Mouse (Mus musculus) cortical plate, adult 2 months (tissue): ENCODE results near the gene Rbpms2. TPM values are rescaled to one million over a fixed set of nuclear protein-coding genes. Genes with fewer than 3 reads are reported as not detected.
A peak's percentile ranks its signal among the peaks of the same experiment; 100 is the strongest.

Experiments used
- H3K27ac ChIP-seq: fragments of 200-500 bp; 2 replicates; pipeline ENCODE4 v1.5.1; 2012; ENCODE audit warnings: low read length, control low read depth, inconsistent platforms; ENCODE audit not compliant: insufficient read depth
- H3K4me1 ChIP-seq: fragments of 200-500 bp; 2 replicates; pipeline ENCODE4 v1.6.1; 2011; ENCODE audit warnings: low read length; ENCODE audit not compliant: control insufficient read depth, insufficient read depth
- H3K4me3 ChIP-seq: fragments of 200-500 bp; 2 replicates; pipeline ENCODE4 v1.5.1; 2011; ENCODE audit warnings: mild to moderate bottlenecking, low read length, control low read depth; ENCODE audit not compliant: insufficient read depth
- CTCF ChIP-seq: fragments of 200-500 bp; IDR thresholded peaks from 2 replicates; pipeline ENCODE4 v1.5.1; 2011; ENCODE audit warnings: mild to moderate bottlenecking, control low read depth, low read length; ENCODE audit not compliant: insufficient read depth; ENCODE audit errors: extremely low read depth
- POLR2A ChIP-seq: fragments of 200-500 bp; IDR thresholded peaks from 2 replicates; pipeline ENCODE4 v1.6.1; 2011; ENCODE audit warnings: mild to moderate bottlenecking, low read length, control low read depth; ENCODE audit not compliant: insufficient read depth; ENCODE audit errors: extremely low read depth
- polyA plus RNA-seq: library from polyadenylated mRNA; depleted of rRNA; stranded (reverse); fragments of >200 nt; gene quantifications from 2 replicates; pipeline ENCODE4 v1.2.3, GENCODE M21; 2012; rRNA removed

Rbpms2 gene
- polyA plus RNA-seq, 1 experiment = 4.9 TPM

GRCm38 (mm10) chr9:65692466-65692865 is 63.0 kb downstream of the Rbpms2 start:
- no peak for TF ChIP-seq CTCF
- no peak for TF ChIP-seq POLR2A
- no peak overlapping the region for H3K4me3 ChIP-seq
- peaks cover 4% of the 10 kb centered on the region for H3K4me1 ChIP-seq
- H3K27ac ChIP-seq = no peak overlapping the region

GRCm38 (mm10) chr9:65692959-65693603 is 63.6 kb downstream of the Rbpms2 start:
- no peak for TF ChIP-seq POLR2A
- no peak for TF ChIP-seq CTCF
- Histone ChIP-seq H3K4me1 (peaks cover 4% of the 10 kb centered on the region), H3K27ac (no peak overlapping the region), H3K4me3 (no peak overlapping the region)

- H3K4me3 ChIP-seq = no peak overlapping the region
- H3K4me1 ChIP-seq = peaks cover 4% of the 10 kb centered on the region
- H3K27ac ChIP-seq = no peak overlapping the region
- TF ChIP-seq CTCF (peak; percentile 67; the same call in 1 of the 2 replicates), POLR2A (no peak)
These were observed 66.2 kb downstream of the Rbpms2 start for GRCm38 (mm10) chr9:65695646-65696045.

GRCm38 (mm10) chr9:65696337-65696736 is 66.9 kb downstream of the Rbpms2 start:
- Histone ChIP-seq H3K27ac (no peak overlapping the region), H3K4me3 (no peak overlapping the region), H3K4me1 (peaks cover 4% of the 10 kb centered on the region)
- TF ChIP-seq POLR2A (no peak), CTCF (no peak)

GRCm38 (mm10) chr9:65697356-65697755 is 67.9 kb downstream of the Rbpms2 start:
- peaks cover 4% of the 10 kb centered on the region for H3K4me1 ChIP-seq
- no peak for TF ChIP-seq POLR2A
- TF ChIP-seq CTCF = no peak
- no peak overlapping the region for H3K4me3 ChIP-seq
- H3K27ac ChIP-seq = no peak overlapping the region

GRCm38 (mm10) chr9:65697992-65698391 is 68.5 kb downstream of the Rbpms2 start:
- H3K27ac ChIP-seq = no peak overlapping the region
- no peak for TF ChIP-seq CTCF
- no peak for TF ChIP-seq POLR2A
- H3K4me3 ChIP-seq = no peak overlapping the region
- H3K4me1 ChIP-seq = peaks cover 3% of the 10 kb centered on the region

GRCm38 (mm10) chr9:65700504-65700903 is 71.1 kb downstream of the Rbpms2 start:
- no peak overlapping the region for H3K27ac ChIP-seq
- TF ChIP-seq CTCF (no peak), POLR2A (no peak)
- peaks cover 2% of the 10 kb centered on the region; the same call in 1 of the 2 replicates for H3K4me1 ChIP-seq
- H3K4me3 ChIP-seq = no peak overlapping the region

- H3K27ac ChIP-seq = no peak overlapping the region
- TF ChIP-seq CTCF = no peak
- TF ChIP-seq POLR2A = no peak
- H3K4me1 ChIP-seq = no peaks in the 10 kb centered on the region
- H3K4me3 ChIP-seq = no peak overlapping the region
These were observed 72.8 kb downstream of the Rbpms2 start for GRCm38 (mm10) chr9:65702286-65702685.

- H3K27ac ChIP-seq = no peak overlapping the region
- H3K4me3 ChIP-seq = no peak overlapping the region
- no peak for TF ChIP-seq CTCF
- no peak for TF ChIP-seq POLR2A
- no peaks in the 10 kb centered on the region for H3K4me1 ChIP-seq
These were observed 73.8 kb downstream of the Rbpms2 start for GRCm38 (mm10) chr9:65703241-65703640.

- TF ChIP-seq CTCF (no peak), POLR2A (no peak)
- H3K27ac ChIP-seq = no peak overlapping the region
- H3K4me3 ChIP-seq = no peak overlapping the region
- H3K4me1 ChIP-seq = no peaks in the 10 kb centered on the region; the same call in 1 of the 2 replicates
These were observed 74.6 kb downstream of the Rbpms2 start for GRCm38 (mm10) chr9:65703926-65704595.

Other genes starting within 250 kb of the Rbpms2 start
- gene Kbtbd13, start 238.0 kb upstream of the Rbpms2 start, polyA plus RNA-seq = 0.17 and 0.34 TPM in 2 replicates
- gene Rasl12, start 231.1 kb upstream of the Rbpms2 start, polyA plus RNA-seq = 4.4 and 4.8 TPM in 2 replicates
- not detected in 2 replicates for gene Slc51b, start 206.7 kb upstream of the Rbpms2 start, polyA plus RNA-seq
- gene Mtfmt, start 193.9 kb upstream of the Rbpms2 start, polyA plus RNA-seq = 19.0 and 20.4 TPM in 2 replicates
- 25.4 and 25.5 TPM in 2 replicates for gene Spg21, start 168.7 kb upstream of the Rbpms2 start, polyA plus RNA-seq
- gene Ankdd1a, start 109.5 kb upstream of the Rbpms2 start, polyA plus RNA-seq = 1.4 and 1.8 TPM in 2 replicates
- gene Plekho2, start 49.6 kb upstream of the Rbpms2 start, polyA plus RNA-seq = 15.3 and 15.4 TPM in 2 replicates
- 0.11 and 0.23 TPM in 2 replicates for gene Pif1, start 42.5 kb upstream of the Rbpms2 start, polyA plus RNA-seq
- gene Oaz2, start 38.4 kb downstream of the Rbpms2 start, polyA plus RNA-seq = 215 and 220 TPM in 2 replicates
- 14.1 and 16.0 TPM in 2 replicates for gene Zfp609, start 197.9 kb downstream of the Rbpms2 start, polyA plus RNA-seq